Mouse (Mus musculus): ENCODE data around the gene Lefty2.
A peak's percentile ranks its signal among the peaks of the same experiment; 100 is the strongest.

Lefty2 gene

GRCm38 (mm10) chr1:180901107-180901506 lies 8.2 kb downstream of the Lefty2 start:
- peak; percentile 61 for DNase-seq

- DNase-seq, result no peak
These were observed 10.0 kb downstream of the Lefty2 start for GRCm38 (mm10) chr1:180902915-180903314.

- DNase-seq, result peak; percentile 15
These were observed 10.7 kb downstream of the Lefty2 start for GRCm38 (mm10) chr1:180903666-180904038.

GRCm38 (mm10) chr1:180904039-180904814 lies 11.3 kb downstream of the Lefty2 start, which contains the start of gene Pycr2:
Gene Pycr2 (plus strand): TSS chr1:180904293.
- peak; percentile 96 for DNase-seq

DNA sequence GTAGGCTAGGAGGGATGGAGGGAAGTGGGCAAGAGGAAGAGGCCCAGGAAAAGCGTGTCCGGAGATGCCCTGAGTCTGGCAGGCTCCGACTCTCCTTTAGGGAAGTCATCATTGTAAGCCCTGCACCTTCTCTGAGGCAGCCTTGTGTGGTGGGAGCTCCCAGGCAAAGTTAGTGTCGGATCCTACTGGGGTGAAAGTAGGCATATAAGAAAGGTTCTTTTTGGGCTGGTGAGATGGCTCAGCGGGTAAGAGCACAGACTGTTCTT lies 11.8 kb downstream of the Lefty2 start:
- DNase-seq, result no peak

- DNase-seq, result no peak
These were observed 12.4 kb downstream of the Lefty2 start for GRCm38 (mm10) chr1:180905307-180905706.

DNA sequence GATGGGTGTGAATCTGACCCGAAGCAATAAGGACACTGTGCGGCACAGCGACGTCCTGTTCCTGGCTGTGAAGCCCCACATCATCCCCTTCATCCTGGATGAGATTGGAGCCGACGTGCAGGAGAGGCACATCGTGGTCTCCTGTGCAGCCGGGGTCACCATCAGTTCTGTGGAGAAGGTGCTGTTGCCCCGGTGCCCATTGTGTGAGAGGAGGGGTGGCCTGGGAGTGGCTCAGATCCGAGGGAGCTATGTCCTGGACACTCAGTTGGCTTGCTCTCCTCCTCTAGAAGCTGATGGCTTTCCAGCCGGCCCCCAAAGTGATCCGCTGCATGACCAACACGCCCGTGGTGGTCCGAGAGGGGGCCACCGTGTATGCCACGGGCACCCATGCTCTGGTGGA lies 13.0 kb downstream of the Lefty2 start:
- no peak for DNase-seq

GRCm38 (mm10) chr1:180906461-180907147 lies 13.7 kb downstream of the Lefty2 start:
- no peak for DNase-seq

DNA sequence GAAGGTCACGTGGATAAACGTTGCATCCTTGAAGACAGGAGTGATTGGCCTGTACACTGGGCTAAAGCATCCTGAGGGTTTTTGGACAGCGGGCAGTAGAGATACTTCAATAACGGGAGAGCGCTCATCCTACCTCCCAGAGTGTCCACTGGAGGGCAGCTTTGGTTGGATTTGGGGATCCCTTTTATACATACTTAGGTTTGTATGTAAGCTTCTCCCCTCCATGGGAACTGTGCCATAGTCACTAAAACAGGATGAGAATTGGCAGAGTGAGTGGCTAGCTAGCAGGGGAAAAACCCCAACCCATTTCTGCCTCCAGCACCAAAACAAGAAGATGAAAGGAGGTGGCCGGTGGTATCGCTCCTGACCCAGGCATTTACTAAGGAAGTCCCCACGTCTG lies 18.2 kb downstream of the Lefty2 start:
- DNase-seq, result peak; percentile 54

DNA sequence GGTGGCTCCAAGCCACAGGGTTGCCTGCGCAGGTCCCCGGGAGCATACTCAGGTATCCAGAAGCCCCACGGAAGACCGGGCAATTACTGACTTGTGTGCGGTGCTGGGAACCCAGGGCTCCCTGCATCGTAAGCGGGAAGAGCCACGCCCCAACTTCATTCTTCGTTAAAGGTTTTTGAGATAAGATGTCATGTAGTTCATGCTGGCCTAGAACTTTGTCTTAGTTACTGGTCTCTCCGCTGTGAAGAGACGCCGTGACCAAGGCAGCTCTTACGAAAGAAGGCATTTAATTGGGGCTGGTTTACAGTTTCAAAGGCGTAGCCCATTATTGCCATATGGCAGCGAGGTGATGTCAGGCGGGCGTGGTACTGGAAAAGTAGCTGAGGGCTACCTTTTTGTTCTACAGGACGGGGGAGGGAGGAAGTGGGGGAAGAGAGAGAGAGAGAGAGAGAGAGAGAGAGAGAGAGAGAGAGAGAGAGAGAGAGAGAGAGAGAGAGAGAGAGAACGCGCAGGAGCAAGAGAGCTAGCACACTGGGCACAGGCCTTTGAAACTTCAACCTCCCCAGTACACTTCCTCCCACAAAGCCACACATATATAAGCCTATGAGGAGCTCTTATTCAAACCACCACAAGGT lies 18.9 kb downstream of the Lefty2 start:
- DNase-seq, result no peak

- no peak for DNase-seq
These were observed 19.9 kb downstream of the Lefty2 start for GRCm38 (mm10) chr1:180912792-180913191.

DNA sequence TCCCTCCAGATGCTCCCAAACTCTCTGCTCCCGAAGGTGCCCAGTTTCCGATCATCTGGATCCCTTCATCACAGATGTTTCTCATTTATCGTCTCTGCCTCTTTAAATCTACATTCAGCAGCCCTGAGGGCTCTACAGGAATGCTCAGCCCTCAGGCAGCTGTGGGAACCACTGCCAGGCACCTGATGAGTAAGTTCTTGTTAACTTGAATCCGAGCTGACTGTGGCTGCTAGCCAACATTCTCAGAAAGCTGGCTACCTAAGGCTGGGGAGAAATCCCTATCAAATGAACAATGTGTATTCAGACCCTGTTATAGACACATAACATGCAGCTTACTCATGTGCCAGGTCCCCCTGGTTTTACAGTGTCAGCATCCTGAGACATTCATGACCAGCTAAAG lies 20.9 kb downstream of the Lefty2 start:
- no peak for DNase-seq

DNA sequence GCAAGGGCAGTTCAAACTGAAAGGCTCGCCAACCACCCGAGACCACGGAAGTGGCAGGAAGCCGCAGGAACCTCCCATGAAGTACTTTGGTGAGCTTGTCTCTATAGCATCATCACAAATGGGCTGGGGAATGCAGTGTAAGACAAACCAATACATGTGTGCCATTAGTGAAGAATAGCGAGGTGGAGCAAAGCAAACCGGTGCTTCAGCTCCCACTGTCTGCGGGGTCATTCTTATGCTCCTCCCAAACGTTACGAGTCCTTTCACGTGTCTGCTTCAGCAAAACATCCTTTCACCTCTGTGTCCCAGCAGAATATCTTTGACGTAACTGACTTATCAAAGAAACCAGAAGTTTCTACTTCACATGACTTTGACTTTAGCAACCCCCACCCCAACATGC lies 23.5 kb downstream of the Lefty2 start:
- DNase-seq, result no peak

- no peak for DNase-seq
These were observed 24.1 kb downstream of the Lefty2 start for GRCm38 (mm10) chr1:180917053-180917452.

DNA sequence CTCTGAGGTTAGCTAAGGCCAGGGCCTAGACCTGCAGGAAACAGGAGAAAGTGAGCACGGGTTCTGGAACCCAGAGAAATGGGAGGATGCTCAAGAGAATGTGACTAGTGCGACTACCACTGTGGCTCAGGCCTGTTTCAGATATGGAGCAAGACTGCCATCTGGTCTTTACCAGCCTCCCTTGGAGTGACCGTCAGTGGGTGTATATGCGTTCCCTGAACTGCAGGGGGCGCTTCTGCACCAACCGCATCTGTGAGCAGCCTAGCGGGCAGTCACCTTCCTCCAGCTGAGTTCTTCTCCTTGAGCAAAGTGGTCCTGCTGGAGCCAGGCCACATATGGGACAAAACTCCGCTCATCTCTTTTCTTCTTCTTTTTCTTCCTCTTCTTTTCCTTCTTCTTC lies 26.8 kb downstream of the Lefty2 start:
- DNase-seq, result peak; percentile 41

GRCm38 (mm10) chr1:180922273-180923048 lies 29.6 kb downstream of the Lefty2 start:
- no peak for DNase-seq

DNA sequence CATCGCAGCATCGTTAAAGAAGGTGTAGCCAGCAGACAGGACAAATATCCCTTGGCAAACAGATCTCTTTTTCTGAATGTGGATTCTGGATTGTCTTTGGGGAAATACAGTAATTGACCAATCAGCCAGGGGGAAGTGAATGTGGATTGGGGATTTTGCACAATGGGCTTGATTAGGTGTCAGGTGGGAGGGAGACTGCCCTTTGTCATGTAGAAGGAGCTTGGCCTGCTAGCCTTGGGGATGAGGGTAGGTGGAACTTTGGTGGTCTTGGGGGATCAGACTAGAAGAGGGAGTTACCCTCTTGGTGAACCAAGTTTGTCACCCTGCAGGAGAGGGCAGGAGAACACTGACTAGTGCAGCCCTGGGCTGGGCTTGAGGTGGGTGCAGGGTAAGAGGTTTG lies 31.8 kb downstream of the Lefty2 start:
- no peak for DNase-seq

- no peak for DNase-seq
These were observed 33.4 kb downstream of the Lefty2 start for GRCm38 (mm10) chr1:180926286-180926685.

DNA sequence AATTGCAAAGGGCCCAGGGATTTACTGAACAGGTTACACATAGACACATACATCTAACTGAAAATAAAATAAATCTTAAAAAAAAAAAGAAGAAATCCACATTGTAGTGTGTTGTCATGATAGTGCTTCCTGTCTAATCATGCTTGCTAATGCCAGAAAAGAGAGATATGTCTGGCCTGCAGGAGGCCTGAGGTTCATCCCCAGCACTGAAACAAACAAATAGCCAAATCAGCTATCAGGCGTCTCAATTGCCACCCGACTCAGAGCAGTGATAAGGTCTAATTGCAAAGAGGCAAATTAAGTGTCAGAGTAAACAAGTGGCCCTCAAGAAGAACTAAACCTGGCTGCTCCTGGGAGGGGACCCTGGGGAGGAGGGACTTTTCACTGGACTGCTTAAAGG lies 36.7 kb downstream of the Lefty2 start:
- no peak for DNase-seq

- no peak for DNase-seq
These were observed 38.2 kb downstream of the Lefty2 start for GRCm38 (mm10) chr1:180931106-180931505.

DNA sequence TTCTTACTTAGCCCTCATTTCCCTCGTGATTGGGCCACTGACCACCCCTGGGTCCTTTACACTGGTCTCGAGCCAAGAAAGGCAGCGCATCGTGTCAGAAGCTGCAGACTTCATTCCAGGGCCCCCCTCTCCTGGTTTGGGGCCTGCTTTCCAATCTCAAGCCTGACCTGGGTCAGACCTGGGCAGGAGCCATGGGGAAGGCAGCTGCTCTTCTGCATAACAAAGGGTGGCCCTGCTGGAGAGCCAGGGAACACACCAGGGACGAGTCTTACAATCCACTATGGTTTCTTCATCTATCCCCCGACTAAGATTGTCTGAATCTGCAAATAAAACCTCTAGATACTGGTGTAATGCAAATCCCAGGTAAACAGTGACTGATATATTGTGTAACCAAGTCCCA lies 40.8 kb downstream of the Lefty2 start:
- no peak for DNase-seq

DNA sequence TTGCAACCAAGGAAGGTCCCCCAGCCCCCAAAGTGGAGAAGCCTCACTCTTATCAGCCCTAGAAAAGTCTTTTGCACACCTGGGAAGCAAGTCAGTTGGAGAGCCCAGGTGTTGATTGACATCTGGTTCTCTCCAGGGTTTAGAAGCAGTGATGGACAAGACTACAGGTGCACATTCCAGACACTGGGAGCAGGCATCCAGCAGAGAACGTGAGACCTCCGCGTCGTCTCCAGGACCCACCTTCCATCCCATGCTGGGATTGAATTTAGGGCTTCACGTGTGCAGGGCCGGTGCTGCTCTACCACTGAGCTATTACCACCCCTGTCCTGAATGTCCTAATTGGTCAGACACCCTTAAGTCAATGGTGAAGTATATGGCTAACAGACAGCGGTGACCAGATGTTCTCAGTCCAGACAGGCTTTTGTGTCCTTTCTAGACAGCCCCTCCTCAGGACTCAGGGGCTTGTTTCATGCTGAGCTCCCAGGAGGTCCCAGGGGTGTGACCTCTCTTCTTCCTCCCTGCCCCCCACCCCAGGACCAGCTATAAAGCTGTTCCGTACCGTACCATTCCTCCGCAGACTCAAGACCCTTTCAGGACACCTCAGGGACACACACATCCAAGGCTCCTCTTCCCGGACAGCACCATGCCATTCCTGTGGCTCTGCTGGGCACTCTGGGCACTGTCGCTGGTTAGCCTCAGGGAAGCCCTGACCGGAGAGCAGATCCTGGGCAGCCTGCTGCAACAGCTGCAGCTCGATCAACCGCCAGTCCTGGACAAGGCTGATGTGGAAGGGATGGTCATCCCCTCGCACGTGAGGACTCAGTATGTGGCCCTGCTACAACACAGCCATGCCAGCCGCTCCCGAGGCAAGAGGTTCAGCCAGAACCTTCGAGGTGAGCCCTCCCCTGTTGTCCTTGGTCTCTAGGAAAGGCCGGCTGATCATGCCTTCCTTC lies 41.8 kb downstream of the Lefty2 start, which contains the start of gene Lefty1:
TSS of gene Lefty1 (plus strand) at position 556 of the 953 bp plus-strand sequence.
- no peak for DNase-seq

Data from lung, postnatal 10 days (tissue).